In the genomic region with DNA sequence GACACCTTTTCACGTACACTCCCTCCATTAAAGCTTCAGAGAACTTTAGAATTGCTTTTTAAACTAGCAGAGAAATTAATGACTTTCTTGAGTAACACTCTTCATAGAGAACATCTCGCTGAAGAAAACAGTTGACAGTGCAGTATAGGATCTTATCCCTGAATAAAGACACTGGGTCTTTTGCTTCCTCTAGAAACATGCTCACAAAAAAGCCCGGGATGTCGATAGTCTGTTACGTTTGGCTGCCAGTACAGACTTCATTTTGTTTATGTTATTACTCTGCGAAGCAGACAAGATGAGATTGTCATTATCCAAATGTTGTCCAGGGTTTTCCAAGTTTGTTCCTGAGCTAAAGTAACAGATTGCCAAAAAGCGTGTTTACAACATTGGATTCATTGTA, we compare ENCODE assay signal across 29 mouse cellular contexts.
"Had no signal": no experiment of that assay in that cellular context is flagged by ENCODE, and none has a peak within 500 bp of the region (broad histone marks: within the 10 kb centered on the region; RNA-seq: fewer than 3 reads in every experiment).

No protein-coding gene starts in this region.

- H3K9ac ChIP-seq: limb, embryonic 12.5 days; limb, embryonic 13.5 days; limb, embryonic 15.5 days; liver, embryonic 12.5 days; liver, embryonic 13.5 days; liver, embryonic 14.5 days; liver, embryonic 15.5 days; liver, postnatal 0 days; midbrain, embryonic 12.5 days; midbrain, embryonic 13.5 days; midbrain, embryonic 15.5 days; neural tube, embryonic 12.5 days; neural tube, embryonic 13.5 days had no signal

- H3K4me3 ChIP-seq: left cerebral cortex, adult 2 months; limb, embryonic 10.5 days; limb, embryonic 12.5 days; limb, embryonic 13.5 days; limb, embryonic 15.5 days; liver, embryonic 12.5 days; liver, embryonic 13.5 days; liver, embryonic 15.5 days; megakaryocyte, embryonic 14.5 days; midbrain, embryonic 10.5 days; midbrain, embryonic 12.5 days; midbrain, embryonic 13.5 days; midbrain, embryonic 15.5 days; myocyte; neural tube, embryonic 12.5 days; neural tube, embryonic 13.5 days had no signal

- H3K27me3 ChIP-seq: limb, embryonic 12.5 days; limb, embryonic 13.5 days; limb, embryonic 15.5 days; liver, embryonic 12.5 days; liver, embryonic 13.5 days; liver, embryonic 15.5 days; megakaryocyte, embryonic 14.5 days; midbrain, embryonic 12.5 days; midbrain, embryonic 13.5 days; midbrain, embryonic 15.5 days; neural tube, embryonic 12.5 days; neural tube, embryonic 13.5 days had no signal

- H3K4me1 ChIP-seq: limb, embryonic 15.5 days; liver, embryonic 12.5 days; liver, embryonic 13.5 days; liver, embryonic 15.5 days; megakaryocyte, embryonic 14.5 days; midbrain, embryonic 10.5 days; midbrain, embryonic 12.5 days; midbrain, embryonic 13.5 days; midbrain, embryonic 15.5 days; neural tube, embryonic 12.5 days; neural tube, embryonic 13.5 days had no signal

- H3K36me3 ChIP-seq: limb, embryonic 10.5 days; limb, embryonic 12.5 days; limb, embryonic 13.5 days; limb, embryonic 15.5 days; liver, embryonic 12.5 days; liver, embryonic 13.5 days; liver, embryonic 15.5 days; midbrain, embryonic 10.5 days; midbrain, embryonic 12.5 days; midbrain, embryonic 13.5 days; midbrain, embryonic 15.5 days; neural tube, embryonic 12.5 days; neural tube, embryonic 13.5 days had no signal

- ATAC-seq: liver, embryonic 12.5 days; liver, postnatal 0 days; midbrain, embryonic 13.5 days; midbrain, embryonic 15.5 days; midbrain, embryonic 16.5 days had no signal

- H3K4me2 ChIP-seq: limb, embryonic 12.5 days; limb, embryonic 13.5 days; limb, embryonic 15.5 days; liver, embryonic 11.5 days; liver, embryonic 12.5 days; liver, embryonic 13.5 days; liver, embryonic 15.5 days; midbrain, embryonic 11.5 days; midbrain, embryonic 12.5 days; midbrain, embryonic 13.5 days; midbrain, embryonic 15.5 days; neural tube, embryonic 12.5 days; neural tube, embryonic 13.5 days had no signal

- H3K9me3 ChIP-seq: limb, embryonic 10.5 days; limb, embryonic 12.5 days; limb, embryonic 13.5 days; limb, embryonic 15.5 days; liver, embryonic 12.5 days; liver, embryonic 13.5 days; liver, embryonic 15.5 days; megakaryocyte, embryonic 14.5 days; midbrain, embryonic 10.5 days; midbrain, embryonic 12.5 days; midbrain, embryonic 13.5 days; midbrain, embryonic 15.5 days; neural tube, embryonic 12.5 days; neural tube, embryonic 13.5 days had no signal

- DNase-seq: layer of hippocampus, postnatal 36 days; left cerebral cortex, postnatal 4 days; liver; liver, embryonic 13.5 days; liver, postnatal 0 days; lung, adult 18-20 months; lung, adult 2 months; lung, postnatal 36 days; midbrain, embryonic 14.5 days had no signal

- H3K27ac ChIP-seq: left cerebral cortex, adult 2 months; limb, embryonic 10.5 days; limb, embryonic 12.5 days; limb, embryonic 13.5 days; limb, embryonic 15.5 days; liver, embryonic 12.5 days; liver, embryonic 13.5 days; liver, embryonic 14.5 days; liver, embryonic 15.5 days; macrophage; midbrain, embryonic 10.5 days; midbrain, embryonic 12.5 days; midbrain, embryonic 13.5 days; midbrain, embryonic 15.5 days; neural tube, embryonic 12.5 days; neural tube, embryonic 13.5 days had no signal
